Mouse (Mus musculus) G1E (cell line): ENCODE data around the gene Faf2.

Source experiments
- CTCF ChIP-seq: IDR thresholded peaks from 2 replicates; pipeline ENCODE4 v1.5.1; 2012; ENCODE audit warnings: low read depth, low read length, inconsistent platforms, mixed read lengths
- GATA1 ChIP-seq: IDR thresholded peaks from 2 replicates; pipeline ENCODE4 v1.6.1; 2012; ENCODE audit warnings: borderline replicate concordance, low read length, inconsistent platforms, mixed read lengths
- GATA2 ChIP-seq: IDR thresholded peaks from 2 replicates; pipeline ENCODE4 v1.6.1; 2012; ENCODE audit warnings: low read depth, low read length, inconsistent platforms, borderline replicate concordance
- POLR2AphosphoS5 ChIP-seq: IDR thresholded peaks from 2 replicates; pipeline ENCODE4 v1.6.1; 2012; ENCODE audit warnings: low read depth, low read length, inconsistent platforms; ENCODE audit not compliant: insufficient replicate concordance

GRCm38 (mm10) chr13:54687096-54687495 lies 65.5 kb downstream of the Faf2 start:
- TF ChIP-seq GATA2 = no peak
- TF ChIP-seq CTCF = no peak
- TF ChIP-seq GATA1 = no peak
- no peak for TF ChIP-seq POLR2AphosphoS5
